Mouse (Mus musculus): ENCODE results near the gene Adam19. TPM values are rescaled to one million over a fixed set of nuclear protein-coding genes. Genes with fewer than 3 reads are reported as not detected.

Gene Adam19
- total RNA-seq (2014; rRNA removed; ENCODE audit: low replicate concordance), result 59.8 and 67.9 TPM in 2 replicates
- 10.1 and 15.8 TPM in 2 replicates for polyA plus RNA-seq (2015; fragmentation: Nextera tagmentation; extraction: Ambion mirVana)

GRCm38 (mm10) chr11:46055896-46056769 lies at the start of gene Adam19:
Gene Adam19, plus strand, starts transcription at chr11:46055992.
- Histone ChIP-seq H3K4me1 (ENCODE audit: control insufficient read depth, insufficient read depth) (peaks cover 36% of the 10 kb centered on the region), H3K4me3 (ENCODE audit: low read depth, low read length) (peak within 1 kb of the TSS; percentile 68), H3K27ac (ENCODE audit: low read depth) (peak within 1 kb of the TSS; percentile 92), H3K36me3 (replicated peaks; ENCODE audit: control insufficient read depth, insufficient read depth, low read length) (peaks cover 5% of the 10 kb centered on the region; the same call in 1 of the 2 replicates), H3K9me3 (replicated peaks; ENCODE audit: control insufficient read depth, low read length) (no peaks in the 10 kb centered on the region), H3K4me2 (ENCODE audit: low read depth, low read length) (peak within 1 kb of the TSS; percentile 68), H3K9ac (replicated peaks; ENCODE audit: low read depth, low read length) (peak within 1 kb of the TSS; percentile 82), H3K27me3 (ENCODE audit: control insufficient read depth, insufficient read depth, low read length) (no peaks in the 10 kb centered on the region)
- ATAC-seq (ENCODE audit: insufficient read depth, low read depth) (peak; percentile 71), DNase-seq (ENCODE audit: low spot score) (peak; percentile 81)
- no peak for TF ChIP-seq CTCF (IDR thresholded peaks at IDR 0.05; ENCODE audit: low read depth)
- TF ChIP-seq EP300 (IDR thresholded peaks at IDR 0.05; ENCODE audit: low read depth), result no peak
- under 1% methylated on average over 49 of the region's 51 CpGs for WGBS

- no peak overlapping the region for H3K4me3 ChIP-seq (ENCODE audit: low read depth, low read length)
- no peak overlapping the region for H3K27ac ChIP-seq (ENCODE audit: low read depth)
- H3K9me3 ChIP-seq (replicated peaks; ENCODE audit: control insufficient read depth, low read length), result no peaks in the 10 kb centered on the region
- no peaks in the 10 kb centered on the region for H3K4me1 ChIP-seq (ENCODE audit: control insufficient read depth, insufficient read depth)
- H3K27me3 ChIP-seq (ENCODE audit: control insufficient read depth, insufficient read depth, low read length), result no peaks in the 10 kb centered on the region
- 15% methylated on average over 6 of the region's 6 CpGs for WGBS
- TF ChIP-seq EP300 (IDR thresholded peaks at IDR 0.05; ENCODE audit: low read depth) (no peak), CTCF (IDR thresholded peaks at IDR 0.05; ENCODE audit: low read depth) (peak; percentile 82)
- ATAC-seq (ENCODE audit: insufficient read depth, low read depth), result no peak
- H3K4me2 ChIP-seq (ENCODE audit: low read depth, low read length), result no peak overlapping the region
- no peaks in the 10 kb centered on the region for H3K36me3 ChIP-seq (replicated peaks; ENCODE audit: control insufficient read depth, insufficient read depth, low read length)
- no peak overlapping the region for H3K9ac ChIP-seq (replicated peaks; ENCODE audit: low read depth, low read length)
- peak; percentile 71 for DNase-seq (ENCODE audit: low spot score)
These were observed 39.7 kb upstream of the Adam19 start for GRCm38 (mm10) chr11:46016061-46016460.

- H3K9me3 ChIP-seq (replicated peaks; ENCODE audit: control insufficient read depth, low read length), result no peaks in the 10 kb centered on the region
- H3K4me3 ChIP-seq (ENCODE audit: low read depth, low read length), result no peak overlapping the region
- TF ChIP-seq CTCF (IDR thresholded peaks at IDR 0.05; ENCODE audit: low read depth) (no peak), EP300 (IDR thresholded peaks at IDR 0.05; ENCODE audit: low read depth) (no peak)
- WGBS, result 82% methylated on average over 1 of the region's 1 CpGs
- ATAC-seq (ENCODE audit: insufficient read depth, low read depth) (no peak), DNase-seq (ENCODE audit: low spot score) (no peak)
- no peak overlapping the region for H3K4me2 ChIP-seq (ENCODE audit: low read depth, low read length)
- no peak overlapping the region for H3K27ac ChIP-seq (ENCODE audit: low read depth)
- H3K4me1 ChIP-seq (ENCODE audit: control insufficient read depth, insufficient read depth), result no peaks in the 10 kb centered on the region
- no peaks in the 10 kb centered on the region for H3K36me3 ChIP-seq (replicated peaks; ENCODE audit: control insufficient read depth, insufficient read depth, low read length)
- no peak overlapping the region for H3K9ac ChIP-seq (replicated peaks; ENCODE audit: low read depth, low read length)
- no peaks in the 10 kb centered on the region for H3K27me3 ChIP-seq (ENCODE audit: control insufficient read depth, insufficient read depth, low read length)
These were observed 35.5 kb upstream of the Adam19 start for GRCm38 (mm10) chr11:46020246-46020645.

- no peak for TF ChIP-seq EP300 (IDR thresholded peaks at IDR 0.05; ENCODE audit: low read depth)
- TF ChIP-seq CTCF (IDR thresholded peaks at IDR 0.05; ENCODE audit: low read depth), result no peak
- no peak overlapping the region for H3K9ac ChIP-seq (replicated peaks; ENCODE audit: low read depth, low read length)
- no peak overlapping the region for H3K4me2 ChIP-seq (ENCODE audit: low read depth, low read length)
- ATAC-seq (ENCODE audit: insufficient read depth, low read depth) (no peak), DNase-seq (ENCODE audit: low spot score) (no peak)
- no peak overlapping the region for H3K4me3 ChIP-seq (ENCODE audit: low read depth, low read length)
- H3K4me1 ChIP-seq (ENCODE audit: control insufficient read depth, insufficient read depth), result no peaks in the 10 kb centered on the region
- H3K27ac ChIP-seq (ENCODE audit: low read depth), result no peak overlapping the region
- no peaks in the 10 kb centered on the region for H3K9me3 ChIP-seq (replicated peaks; ENCODE audit: control insufficient read depth, low read length)
- H3K27me3 ChIP-seq (ENCODE audit: control insufficient read depth, insufficient read depth, low read length), result no peaks in the 10 kb centered on the region
- H3K36me3 ChIP-seq (replicated peaks; ENCODE audit: control insufficient read depth, insufficient read depth, low read length), result no peaks in the 10 kb centered on the region
These were observed 33.9 kb upstream of the Adam19 start for GRCm38 (mm10) chr11:46021850-46022249.

GRCm38 (mm10) chr11:46022983-46023382 lies 32.8 kb upstream of the Adam19 start:
- Histone ChIP-seq H3K36me3 (replicated peaks; ENCODE audit: control insufficient read depth, insufficient read depth, low read length) (no peaks in the 10 kb centered on the region), H3K27ac (ENCODE audit: low read depth) (no peak overlapping the region), H3K4me2 (ENCODE audit: low read depth, low read length) (no peak overlapping the region), H3K4me1 (ENCODE audit: control insufficient read depth, insufficient read depth) (no peaks in the 10 kb centered on the region), H3K27me3 (ENCODE audit: control insufficient read depth, insufficient read depth, low read length) (no peaks in the 10 kb centered on the region), H3K4me3 (ENCODE audit: low read depth, low read length) (no peak overlapping the region), H3K9ac (replicated peaks; ENCODE audit: low read depth, low read length) (no peak overlapping the region), H3K9me3 (replicated peaks; ENCODE audit: control insufficient read depth, low read length) (no peaks in the 10 kb centered on the region)
- ATAC-seq (ENCODE audit: insufficient read depth, low read depth) (no peak), DNase-seq (ENCODE audit: low spot score) (no peak)
- WGBS, result 50% methylated on average over 6 of the region's 6 CpGs
- TF ChIP-seq EP300 (IDR thresholded peaks at IDR 0.05; ENCODE audit: low read depth) (no peak), CTCF (IDR thresholded peaks at IDR 0.05; ENCODE audit: low read depth) (no peak)
